Comparison of ENCODE assay signal across 16 mouse cellular contexts in genomic region chr6:81655205-81655604, GRCm38 (mm10).
"Had no signal": no experiment of that assay in that cellular context is flagged by ENCODE, and none has a peak within 500 bp of the region (broad histone marks: within the 10 kb centered on the region; RNA-seq: fewer than 3 reads in every experiment).

No protein-coding gene starts in this region.

- H3K4me1 ChIP-seq: neural tube, embryonic 13.5 days; stomach, embryonic 15.5 days had no signal

- DNase-seq: retina, postnatal 1 day; right cerebral cortex, adult 18-20 months; right cerebral cortex, postnatal 14 days; right cerebral cortex, postnatal 25 days; right cerebral cortex, postnatal 4 days; spleen, adult 18-20 months; thymus, adult 18-20 months; thymus, adult 2 months; thymus, postnatal 14 days; thymus, postnatal 25 days; thymus, postnatal 36 days; thymus, postnatal 4 days had no signal

- H3K27me3 ChIP-seq: neural tube, embryonic 13.5 days; neural tube, embryonic 15.5 days; stomach, embryonic 15.5 days had no signal

- H3K27ac ChIP-seq: neural tube, embryonic 13.5 days; neural tube, embryonic 15.5 days; stomach, embryonic 15.5 days; stomach, postnatal 0 days had no signal

- H3K4me3 ChIP-seq: neural tube, embryonic 13.5 days; neural tube, embryonic 15.5 days; stomach, embryonic 15.5 days had no signal

- H3K9ac ChIP-seq: neural tube, embryonic 13.5 days; neural tube, embryonic 15.5 days; stomach, embryonic 15.5 days had no signal

- H3K4me2 ChIP-seq: neural tube, embryonic 13.5 days; neural tube, embryonic 15.5 days; stomach, embryonic 15.5 days had no signal

- H3K9me3 ChIP-seq: neural tube, embryonic 13.5 days; neural tube, embryonic 15.5 days; stomach, embryonic 15.5 days had no signal

- H3K36me3 ChIP-seq: neural tube, embryonic 13.5 days; neural tube, embryonic 15.5 days; stomach, embryonic 15.5 days had no signal
